20 mouse cellular contexts compared by ENCODE assay signal in the genomic region with DNA sequence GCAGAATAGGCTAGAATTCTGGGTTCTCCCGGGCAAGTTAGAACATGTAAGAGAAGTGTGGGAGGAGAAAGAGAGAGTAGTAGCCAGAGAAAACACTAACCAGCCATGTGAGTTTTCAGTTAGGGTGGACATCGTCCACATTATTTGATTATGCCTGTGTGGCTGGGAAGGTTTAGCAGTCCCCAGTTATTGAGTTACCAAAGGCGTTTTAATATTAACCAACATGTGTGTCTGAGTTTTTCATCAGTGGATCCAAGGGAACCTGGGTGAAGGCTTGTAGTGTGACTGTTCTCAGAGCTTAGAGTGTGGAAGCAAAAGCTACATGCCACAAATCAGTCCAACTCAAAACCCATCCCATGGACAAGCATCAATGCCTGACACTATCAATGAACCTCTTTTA.
"Had no signal": no experiment of that assay in that cellular context is flagged by ENCODE, and none has a peak within 500 bp of the region (broad histone marks: within the 10 kb centered on the region; RNA-seq: fewer than 3 reads in every experiment).

No protein-coding gene starts in this region.

- H3K27ac ChIP-seq: hindbrain, postnatal 0 days; limb, embryonic 10.5 days; limb, embryonic 13.5 days; liver, embryonic 14.5 days; macrophage; midbrain, embryonic 10.5 days; midbrain, embryonic 13.5 days; neural tube, embryonic 13.5 days had no signal

- H3K9me3 ChIP-seq: limb, embryonic 10.5 days; limb, embryonic 13.5 days; midbrain, embryonic 10.5 days; midbrain, embryonic 13.5 days; neural tube, embryonic 13.5 days had no signal

- H3K4me1 ChIP-seq: limb, embryonic 10.5 days; limb, embryonic 13.5 days; midbrain, embryonic 10.5 days; midbrain, embryonic 13.5 days; neural tube, embryonic 13.5 days had no signal

- H3K4me2 ChIP-seq: limb, embryonic 13.5 days; lung, embryonic 14.5 days; midbrain, embryonic 13.5 days; neural tube, embryonic 13.5 days had no signal

- H3K4me3 ChIP-seq: limb, embryonic 10.5 days; limb, embryonic 13.5 days; midbrain, embryonic 10.5 days; midbrain, embryonic 13.5 days; myocyte; neural tube, embryonic 13.5 days had no signal

- H3K9ac ChIP-seq: limb, embryonic 13.5 days; liver, embryonic 14.5 days; liver, postnatal 0 days; lung, embryonic 14.5 days; midbrain, embryonic 13.5 days; neural tube, embryonic 13.5 days had no signal

- H3K36me3 ChIP-seq: limb, embryonic 10.5 days; limb, embryonic 13.5 days; midbrain, embryonic 10.5 days; midbrain, embryonic 13.5 days; neural tube, embryonic 13.5 days had no signal

- ATAC-seq: hindbrain, postnatal 0 days; inflammation-experienced regulatory T-cells, adult 6 months; intestine, embryonic 16.5 days; liver, postnatal 0 days; lung, postnatal 0 days; midbrain, embryonic 13.5 days; midbrain, embryonic 16.5 days had no signal

- DNase-seq: liver; liver, postnatal 0 days; lung, embryonic 14.5 days; retina, postnatal 1 day; right cerebral cortex, postnatal 25 days; thymus, adult 18-20 months; thymus, postnatal 36 days had no signal

- H3K27me3 ChIP-seq: limb, embryonic 13.5 days; midbrain, embryonic 13.5 days; neural tube, embryonic 13.5 days had no signal
